Mouse (Mus musculus): ENCODE results near the gene Lcn8. TPM values are rescaled to one million over a fixed set of nuclear protein-coding genes. Genes with fewer than 3 reads are reported as not detected.
"Not testable (repeated sequence)": the region's sequence is repeated elsewhere in the genome, so short reads cannot be mapped to it uniquely, and the experiment has no call there.

Lcn8 gene
- polyA plus RNA-seq, 1 experiment from 2014 or later: not detected

- no peaks in the 10 kb centered on the region for H3K36me3 ChIP-seq
- H3K9ac ChIP-seq: no peak within 1 kb of the TSS
- H3K4me2 ChIP-seq: no peak within 1 kb of the TSS
- no peak within 1 kb of the TSS for H3K27ac ChIP-seq
- H3K9me3 ChIP-seq (replicated peaks): no peaks in the 10 kb centered on the region
- no peaks in the 10 kb centered on the region for H3K27me3 ChIP-seq
- WGBS: 72% methylated on average over 3 of the region's 3 CpGs
- ATAC-seq (replicated peaks; ENCODE audit: insufficient number of reproducible peaks, insufficient read depth, low FRiP score, low read depth): no peak
- no peaks in the 10 kb centered on the region for H3K4me1 ChIP-seq (replicated peaks)
- no peak within 1 kb of the TSS for H3K4me3 ChIP-seq
These were observed 23.6 kb downstream of the Lcn8 start, which contains the start of gene Lcn6 for GRCm38 (mm10) chr2:25676486-25676885. Gene Lcn6 (plus strand): TSS chr2:25676786.

GRCm38 (mm10) chr2:25679559-25679958 lies 26.6 kb downstream of the Lcn8 start:
- Histone ChIP-seq H3K27me3 (no peaks in the 10 kb centered on the region; the same call in 1 of the 2 replicates), H3K4me2 (no peak overlapping the region), H3K27ac (no peak overlapping the region), H3K9me3 (replicated peaks) (no peaks in the 10 kb centered on the region), H3K4me1 (replicated peaks) (no peaks in the 10 kb centered on the region), H3K36me3 (no peaks in the 10 kb centered on the region), H3K9ac (no peak overlapping the region), H3K4me3 (no peak overlapping the region)
- 75% methylated on average over 6 of the region's 6 CpGs for WGBS
- ATAC-seq (replicated peaks; ENCODE audit: insufficient number of reproducible peaks, insufficient read depth, low FRiP score, low read depth): no peak

GRCm38 (mm10) chr2:25682426-25682825 lies 29.5 kb downstream of the Lcn8 start, which contains the start of gene Lcn10:
Gene Lcn10 (plus strand): TSS chr2:25682726.
- no peaks in the 10 kb centered on the region for H3K4me1 ChIP-seq (replicated peaks)
- ATAC-seq (replicated peaks; ENCODE audit: insufficient number of reproducible peaks, insufficient read depth, low FRiP score, low read depth): no peak; the same call in 1 of the 2 replicates
- no peak within 1 kb of the TSS for H3K4me2 ChIP-seq
- no peak within 1 kb of the TSS for H3K4me3 ChIP-seq
- WGBS: 55% methylated on average over 2 of the region's 2 CpGs
- no peaks in the 10 kb centered on the region; the same call in 1 of the 2 replicates for H3K27me3 ChIP-seq
- H3K9me3 ChIP-seq (replicated peaks): no peaks in the 10 kb centered on the region
- no peak within 1 kb of the TSS for H3K9ac ChIP-seq
- no peak within 1 kb of the TSS for H3K27ac ChIP-seq
- no peaks in the 10 kb centered on the region for H3K36me3 ChIP-seq

GRCm38 (mm10) chr2:25686941-25687340 lies 34.0 kb downstream of the Lcn8 start:
- Histone ChIP-seq H3K27me3 (no peaks in the 10 kb centered on the region; the same call in 1 of the 2 replicates), H3K27ac (no peak overlapping the region), H3K4me2 (no peak overlapping the region), H3K9ac (no peak overlapping the region), H3K4me1 (replicated peaks) (no peaks in the 10 kb centered on the region), H3K9me3 (replicated peaks) (no peaks in the 10 kb centered on the region), H3K36me3 (no peaks in the 10 kb centered on the region), H3K4me3 (no peak overlapping the region)
- 52% methylated on average over 4 of the region's 4 CpGs for WGBS
- no peak for ATAC-seq (replicated peaks; ENCODE audit: insufficient number of reproducible peaks, insufficient read depth, low FRiP score, low read depth)

GRCm38 (mm10) chr2:25694605-25695004 lies 41.7 kb downstream of the Lcn8 start:
- Histone ChIP-seq H3K27ac (no peak overlapping the region), H3K9me3 (replicated peaks) (no peaks in the 10 kb centered on the region), H3K4me1 (replicated peaks) (no peaks in the 10 kb centered on the region), H3K27me3 (no peaks in the 10 kb centered on the region), H3K36me3 (no peaks in the 10 kb centered on the region), H3K4me3 (no peak overlapping the region), H3K4me2 (no peak overlapping the region), H3K9ac (no peak overlapping the region)
- no peak for ATAC-seq (replicated peaks; ENCODE audit: insufficient number of reproducible peaks, insufficient read depth, low FRiP score, low read depth)

- no peak overlapping the region for H3K4me3 ChIP-seq
- H3K4me1 ChIP-seq (replicated peaks): no peaks in the 10 kb centered on the region
- no peaks in the 10 kb centered on the region for H3K36me3 ChIP-seq
- no peaks in the 10 kb centered on the region for H3K9me3 ChIP-seq (replicated peaks)
- no peak overlapping the region for H3K9ac ChIP-seq
- WGBS: 44% methylated on average over 4 of the region's 4 CpGs
- H3K27ac ChIP-seq: no peak overlapping the region
- no peaks in the 10 kb centered on the region for H3K27me3 ChIP-seq
- ATAC-seq (replicated peaks; ENCODE audit: insufficient number of reproducible peaks, insufficient read depth, low FRiP score, low read depth): no peak
- H3K4me2 ChIP-seq: no peak overlapping the region
These were observed 44.0 kb downstream of the Lcn8 start for GRCm38 (mm10) chr2:25696951-25697350.

- Histone ChIP-seq H3K27ac (no peak overlapping the region), H3K4me3 (no peak overlapping the region), H3K4me2 (no peak overlapping the region), H3K9me3 (replicated peaks) (no peaks in the 10 kb centered on the region), H3K27me3 (no peaks in the 10 kb centered on the region), H3K36me3 (no peaks in the 10 kb centered on the region), H3K4me1 (replicated peaks) (no peaks in the 10 kb centered on the region), H3K9ac (no peak overlapping the region)
- no peak for ATAC-seq (replicated peaks; ENCODE audit: insufficient number of reproducible peaks, insufficient read depth, low FRiP score, low read depth)
- 85% methylated on average over 2 of the region's 2 CpGs for WGBS
These were observed 45.8 kb downstream of the Lcn8 start for GRCm38 (mm10) chr2:25698696-25699095.

- not testable (repeated sequence) for H3K36me3 ChIP-seq; H3K4me1 ChIP-seq (replicated peaks); H3K27ac ChIP-seq; H3K9me3 ChIP-seq (replicated peaks); H3K4me3 ChIP-seq; H3K9ac ChIP-seq; H3K27me3 ChIP-seq; H3K4me2 ChIP-seq; ATAC-seq (replicated peaks; ENCODE audit: insufficient number of reproducible peaks, insufficient read depth, low FRiP score, low read depth)
- WGBS: 66% methylated on average over 3 of the region's 3 CpGs
These were observed 46.8 kb downstream of the Lcn8 start, which contains the start of gene Obp2a for GRCm38 (mm10) chr2:25699743-25700142. Gene Obp2a (plus strand): TSS chr2:25700043.

- no peak overlapping the region for H3K4me3 ChIP-seq
- H3K4me2 ChIP-seq: no peak overlapping the region
- H3K27ac ChIP-seq: no peak overlapping the region
- no peaks in the 10 kb centered on the region for H3K4me1 ChIP-seq (replicated peaks)
- no peak for ATAC-seq (replicated peaks; ENCODE audit: insufficient number of reproducible peaks, insufficient read depth, low FRiP score, low read depth)
- H3K9me3 ChIP-seq (replicated peaks): no peaks in the 10 kb centered on the region
- H3K27me3 ChIP-seq: no peaks in the 10 kb centered on the region
- H3K36me3 ChIP-seq: no peaks in the 10 kb centered on the region
- 68% methylated on average over 5 of the region's 5 CpGs for WGBS
- no peak overlapping the region for H3K9ac ChIP-seq
These were observed 48.1 kb downstream of the Lcn8 start for GRCm38 (mm10) chr2:25701001-25701400.

GRCm38 (mm10) chr2:25703706-25704105 lies 50.8 kb downstream of the Lcn8 start:
- Histone ChIP-seq H3K9ac (no peak overlapping the region), H3K36me3 (no peaks in the 10 kb centered on the region), H3K9me3 (replicated peaks) (no peaks in the 10 kb centered on the region), H3K4me1 (replicated peaks) (peaks cover 13% of the 10 kb centered on the region), H3K27ac (no peak overlapping the region), H3K27me3 (no peaks in the 10 kb centered on the region), H3K4me3 (no peak overlapping the region), H3K4me2 (no peak overlapping the region)
- ATAC-seq (replicated peaks; ENCODE audit: insufficient number of reproducible peaks, insufficient read depth, low FRiP score, low read depth): no peak
- 31% methylated on average over 4 of the region's 4 CpGs for WGBS
